Mouse (Mus musculus) WW6 (cell line): ENCODE data around the gene Edem2.
A peak's percentile ranks its signal among the peaks of the same experiment; 100 is the strongest.

Experiments used
- DNase-seq: peaks from one replicate; pipeline ENCODE4 v3.0.0-alpha.2; 2013; ENCODE audit warnings: low read depth, low spot score

The Edem2 gene

GRCm38 (mm10) chr2:155729158-155729645, at the start of gene Edem2:
Gene Edem2 (minus strand): TSS chr2:155729475.
- peak; percentile 69 for DNase-seq

GRCm38 (mm10) chr2:155779066-155779465, 49.8 kb upstream of the Edem2 start:
- DNase-seq: no peak

GRCm38 (mm10) chr2:155778004-155778403, 48.7 kb upstream of the Edem2 start:
- no peak for DNase-seq

- DNase-seq: no peak
Measured at GRCm38 (mm10) chr2:155777688-155777985, 48.4 kb upstream of the Edem2 start.

- DNase-seq: no peak
Measured at GRCm38 (mm10) chr2:155776824-155777687, 47.8 kb upstream of the Edem2 start.

- DNase-seq: no peak
Measured at GRCm38 (mm10) chr2:155775685-155776263, 46.5 kb upstream of the Edem2 start.

GRCm38 (mm10) chr2:155774927-155775684, 45.8 kb upstream of the Edem2 start, which contains the start of gene Mmp24:
Gene Mmp24 (plus strand): TSS chr2:155775342.
- no peak for DNase-seq

GRCm38 (mm10) chr2:155774261-155774926, 45.1 kb upstream of the Edem2 start:
- DNase-seq: no peak

GRCm38 (mm10) chr2:155773664-155774063, 44.4 kb upstream of the Edem2 start:
- DNase-seq: no peak

- no peak for DNase-seq
Measured at GRCm38 (mm10) chr2:155764679-155765418, 35.6 kb upstream of the Edem2 start.

- DNase-seq: no peak
Measured at GRCm38 (mm10) chr2:155756855-155757566, 27.7 kb upstream of the Edem2 start.

- DNase-seq: no peak
Measured at GRCm38 (mm10) chr2:155755746-155756145, 26.5 kb upstream of the Edem2 start.

- no peak for DNase-seq
Measured at GRCm38 (mm10) chr2:155751014-155751786, 21.9 kb upstream of the Edem2 start, which contains the start of gene Procr. Gene Procr (plus strand): TSS chr2:155751117.

GRCm38 (mm10) chr2:155749394-155749793, 20.1 kb upstream of the Edem2 start:
- no peak for DNase-seq

GRCm38 (mm10) chr2:155745487-155745886, 16.2 kb upstream of the Edem2 start:
- no peak for DNase-seq

GRCm38 (mm10) chr2:155743351-155743750, 14.1 kb upstream of the Edem2 start:
- no peak for DNase-seq

- no peak for DNase-seq
Measured at GRCm38 (mm10) chr2:155742931-155743337, 13.7 kb upstream of the Edem2 start.

- no peak for DNase-seq
Measured at GRCm38 (mm10) chr2:155742211-155742610, 12.9 kb upstream of the Edem2 start.

- DNase-seq: no peak
Measured at GRCm38 (mm10) chr2:155737803-155738202, 8.5 kb upstream of the Edem2 start.
